Mouse (Mus musculus) ES-Bruce4 (cell line): ENCODE measurements at regions not wholly inside any gene's neighbourhood (a gene's known extent, or its start where the extent isn't known, plus 50 kb on each side); places are given as distances from the start of the nearest gene placed in this dataset.

Source experiments
- H3K27ac ChIP-seq: 2 replicates; pipeline ENCODE4 v1.5.1; 2012; ENCODE audit warnings: low read length, inconsistent platforms; ENCODE audit not compliant: insufficient read depth
- H3K27me3 ChIP-seq: 2 replicates; pipeline ENCODE4 v1.6.1; 2012; ENCODE audit warnings: mild to moderate bottlenecking, low read length, inconsistent platforms; ENCODE audit not compliant: control insufficient read depth, poor library complexity, insufficient read depth, severe bottlenecking
- H3K36me3 ChIP-seq: 2 replicates; pipeline ENCODE4 v1.6.1; 2012; ENCODE audit warnings: inconsistent platforms, mild to moderate bottlenecking, low read length, moderate library complexity; ENCODE audit not compliant: control insufficient read depth, poor library complexity, insufficient read depth, severe bottlenecking
- H3K4me1 ChIP-seq: one replicate; pipeline ENCODE4 v1.8.1; 2011; ENCODE audit warnings: low read length; ENCODE audit not compliant: control insufficient read depth, insufficient read depth
- H3K4me3 ChIP-seq: 2 replicates; pipeline ENCODE4 v1.5.1; 2011; ENCODE audit warnings: low read depth, mild to moderate bottlenecking, low read length
- H3K9ac ChIP-seq: 2 replicates; pipeline ENCODE4 v1.6.1; 2012; ENCODE audit warnings: low read depth, mild to moderate bottlenecking, inconsistent platforms; ENCODE audit not compliant: poor library complexity, severe bottlenecking
- H3K9me3 ChIP-seq: replicated peaks from 2 replicates; pipeline ENCODE4 v1.6.1; 2012; ENCODE audit warnings: mild to moderate bottlenecking, low read length, inconsistent platforms; ENCODE audit not compliant: control insufficient read depth, poor library complexity, insufficient read depth, severe bottlenecking
- CTCF ChIP-seq: IDR thresholded peaks from one replicate; pipeline ENCODE4 v1.8.1; 2011; ENCODE audit warnings: low read depth, low read length
- EP300 ChIP-seq: IDR thresholded peaks from 2 replicates; pipeline ENCODE4 v1.6.1; 2011; ENCODE audit warnings: low read depth, low read length; ENCODE audit not compliant: insufficient read depth
- POLR2A ChIP-seq: IDR thresholded peaks from one replicate; pipeline ENCODE4 v1.8.1; 2011; ENCODE audit warnings: low read length; ENCODE audit not compliant: insufficient read depth

DNA sequence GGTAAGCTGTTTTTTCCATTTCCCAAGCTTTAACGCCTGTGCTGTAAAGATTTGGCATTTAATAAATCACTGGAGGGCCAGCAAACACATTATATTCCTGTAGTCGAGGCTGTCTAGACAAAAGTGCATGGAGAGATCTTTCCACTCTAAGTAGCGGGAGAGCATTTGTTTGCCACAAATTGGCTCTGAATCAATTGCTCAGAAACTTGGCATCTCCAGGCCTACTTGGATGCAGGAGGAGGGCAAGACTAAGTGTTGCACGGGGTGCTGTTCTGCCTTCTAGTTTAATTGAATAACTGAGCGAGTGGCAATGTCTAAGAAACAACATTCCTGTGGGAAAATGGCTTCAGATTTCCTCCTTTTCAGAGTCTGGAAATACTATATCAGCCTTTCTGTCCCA, 438.7 kb downstream of the Hace1 start:
- Histone ChIP-seq H3K36me3 (no peaks in the 10 kb centered on the region), H3K4me3 (no peak overlapping the region), H3K9me3 (no peaks in the 10 kb centered on the region), H3K27ac (no peak overlapping the region), H3K27me3 (no peaks in the 10 kb centered on the region), H3K4me1 (no peaks in the 10 kb centered on the region), H3K9ac (no peak overlapping the region)
- no peak for TF ChIP-seq CTCF
- no peak for TF ChIP-seq EP300
- TF ChIP-seq POLR2A: no peak

DNA sequence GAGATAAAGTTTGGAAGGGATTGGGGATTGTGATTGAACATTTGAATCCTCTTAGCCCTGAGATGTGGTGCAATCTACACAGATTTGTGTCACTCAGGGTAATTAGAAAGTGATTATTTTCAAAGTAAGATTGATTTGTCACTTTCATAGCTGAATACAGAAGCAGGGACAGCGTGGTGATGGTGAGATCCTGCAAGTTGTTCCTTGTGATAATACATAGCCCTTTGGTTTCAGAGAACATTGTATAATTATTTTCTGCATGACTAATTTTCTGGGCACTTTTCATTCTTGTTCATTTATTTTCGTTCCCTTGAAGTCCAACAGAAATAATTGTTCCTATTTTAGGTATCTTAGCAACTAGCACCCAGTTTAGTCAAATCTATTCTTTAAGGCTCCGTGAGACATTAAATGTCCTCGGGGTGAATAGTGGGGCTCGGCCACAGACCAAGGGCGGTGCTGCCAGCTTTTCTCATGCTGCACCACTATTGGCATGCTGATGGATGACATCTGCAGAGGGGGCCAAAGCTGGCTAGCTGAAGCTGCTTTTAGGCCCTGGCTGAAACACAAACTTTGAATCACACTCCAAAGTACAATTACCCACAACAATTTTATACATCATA, 468.0 kb downstream of the Hace1 start:
- Histone ChIP-seq H3K27ac (no peak overlapping the region), H3K36me3 (no peaks in the 10 kb centered on the region), H3K27me3 (no peaks in the 10 kb centered on the region), H3K4me1 (no peaks in the 10 kb centered on the region), H3K9ac (no peak overlapping the region), H3K4me3 (no peak overlapping the region), H3K9me3 (no peaks in the 10 kb centered on the region)
- TF ChIP-seq EP300 (no peak), CTCF (no peak), POLR2A (no peak)

DNA sequence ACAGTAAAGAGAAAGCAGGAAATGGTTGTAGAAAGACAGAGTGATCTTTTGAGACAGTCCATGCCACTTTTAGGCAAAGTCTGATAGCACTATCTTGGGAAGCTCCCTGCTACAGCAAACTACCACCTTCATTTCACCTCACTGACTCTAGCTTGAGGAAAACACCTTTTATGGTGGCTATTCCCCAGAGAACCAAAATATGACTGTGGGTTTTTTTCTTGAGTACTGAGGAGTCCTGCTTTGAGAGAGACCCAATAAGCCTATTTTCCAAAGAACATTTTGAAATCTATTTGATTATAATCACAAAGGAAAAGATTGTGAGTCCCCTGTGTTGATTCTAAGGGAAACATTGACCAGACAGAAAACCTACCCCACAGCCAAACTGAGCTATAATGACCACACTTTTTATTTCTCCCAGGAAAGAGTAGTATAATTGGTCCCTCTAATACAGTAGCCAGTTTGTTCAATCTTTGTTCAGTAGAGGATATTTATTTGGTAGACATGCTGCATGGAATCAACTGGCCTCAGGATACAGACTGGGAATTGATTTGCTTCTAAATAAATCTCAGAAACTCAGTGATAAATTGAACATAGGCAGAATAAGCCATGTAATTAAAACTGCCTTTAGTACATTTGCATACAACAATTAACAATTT, 468.6 kb downstream of the Hace1 start:
- no peak overlapping the region for H3K27ac ChIP-seq
- H3K9ac ChIP-seq: no peak overlapping the region
- H3K9me3 ChIP-seq: no peaks in the 10 kb centered on the region
- TF ChIP-seq CTCF: no peak
- no peak for TF ChIP-seq EP300
- no peak for TF ChIP-seq POLR2A
- H3K36me3 ChIP-seq: no peaks in the 10 kb centered on the region
- no peaks in the 10 kb centered on the region for H3K27me3 ChIP-seq
- no peaks in the 10 kb centered on the region for H3K4me1 ChIP-seq
- no peak overlapping the region for H3K4me3 ChIP-seq

DNA sequence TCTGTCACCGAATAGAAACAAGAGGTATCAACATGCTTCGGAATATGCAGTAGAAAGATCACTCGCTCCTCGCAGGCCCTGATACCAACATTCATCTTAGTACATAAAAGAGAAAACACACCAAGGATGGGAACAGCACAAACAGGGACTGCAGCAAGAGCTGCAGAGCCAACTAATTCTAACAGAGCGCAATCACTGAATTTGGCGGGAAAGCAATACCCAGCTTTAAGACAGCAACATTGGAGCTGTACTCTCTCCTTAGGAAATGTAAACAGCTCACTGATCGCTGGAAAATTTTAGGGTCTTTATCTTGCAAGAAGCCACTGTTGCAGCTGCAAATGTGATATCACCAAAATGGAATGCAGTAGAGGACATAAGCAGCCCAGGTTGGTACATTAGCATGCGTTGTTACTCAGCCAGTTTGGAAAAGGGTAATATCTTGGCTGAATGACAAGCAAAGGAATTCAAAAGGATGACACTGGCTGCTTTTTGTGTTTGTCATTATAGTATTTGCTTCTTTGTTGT, 469.3 kb downstream of the Hace1 start:
- TF ChIP-seq CTCF (no peak), EP300 (no peak), POLR2A (no peak)
- Histone ChIP-seq H3K27me3 (no peaks in the 10 kb centered on the region), H3K36me3 (no peaks in the 10 kb centered on the region), H3K27ac (no peak overlapping the region), H3K4me3 (no peak overlapping the region), H3K4me1 (no peaks in the 10 kb centered on the region), H3K9me3 (no peaks in the 10 kb centered on the region), H3K9ac (no peak overlapping the region)

DNA sequence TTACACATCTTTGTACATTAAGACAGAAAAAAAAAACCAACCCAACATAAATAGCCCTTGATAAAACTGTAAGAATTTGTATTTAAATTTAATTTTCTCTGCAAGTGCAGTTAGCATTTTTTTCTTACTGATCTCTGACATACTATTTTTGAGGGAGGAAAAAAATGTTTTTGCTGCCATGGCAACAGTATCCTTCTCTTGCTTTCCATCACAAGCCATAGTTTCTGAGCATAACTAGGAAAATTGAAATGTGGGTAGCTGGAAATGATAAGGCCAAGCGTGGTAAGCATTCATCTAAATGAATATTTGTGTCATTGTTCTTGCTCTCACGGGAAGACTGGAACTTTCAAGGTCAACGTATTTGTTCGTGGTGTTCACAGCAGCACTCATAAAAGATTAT, 470.0 kb downstream of the Hace1 start:
- no peak overlapping the region for H3K27ac ChIP-seq
- TF ChIP-seq CTCF (no peak), POLR2A (no peak), EP300 (no peak)
- H3K9ac ChIP-seq: no peak overlapping the region
- no peak overlapping the region for H3K4me3 ChIP-seq
- H3K9me3 ChIP-seq: no peaks in the 10 kb centered on the region
- no peaks in the 10 kb centered on the region for H3K27me3 ChIP-seq
- no peaks in the 10 kb centered on the region for H3K36me3 ChIP-seq
- H3K4me1 ChIP-seq: no peaks in the 10 kb centered on the region

DNA sequence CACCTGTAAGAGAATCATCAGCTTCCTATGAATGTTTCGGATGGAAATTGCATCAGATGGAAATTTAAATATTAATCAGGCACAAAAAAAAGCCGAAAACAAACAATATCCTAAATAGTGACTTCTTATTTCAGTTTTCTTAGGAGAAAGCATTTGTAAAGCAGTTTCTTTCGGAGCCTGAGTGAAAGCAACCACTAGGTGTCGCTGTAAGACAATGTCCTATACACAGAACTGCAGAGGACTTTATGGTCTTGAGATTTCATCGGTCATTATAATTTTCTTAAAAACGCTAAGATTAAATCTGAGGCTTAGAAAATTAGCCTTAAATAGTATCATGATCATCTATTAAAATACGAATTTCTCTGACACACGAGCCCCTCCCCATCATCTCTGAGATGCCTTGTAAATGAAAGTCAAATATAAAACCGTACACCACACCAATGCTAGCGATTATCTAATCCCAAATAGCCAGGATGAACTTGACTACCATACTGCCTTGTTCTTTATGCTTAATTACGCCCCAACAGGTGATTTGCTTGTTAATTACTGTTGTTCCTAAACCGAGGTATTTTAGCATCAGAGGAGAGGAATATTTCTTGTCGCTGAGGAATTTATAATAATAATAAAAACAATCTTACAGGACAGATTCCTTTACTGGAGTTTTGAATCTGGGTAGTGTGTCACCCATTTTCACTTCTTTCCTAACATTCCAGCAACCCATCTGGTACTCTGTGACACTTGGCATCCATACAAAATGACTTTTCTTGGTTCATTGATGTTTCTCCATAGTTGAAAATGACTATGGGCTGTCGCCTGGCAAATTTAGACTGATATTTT, 480.0 kb downstream of the Hace1 start:
- H3K27me3 ChIP-seq: no peaks in the 10 kb centered on the region
- no peaks in the 10 kb centered on the region for H3K9me3 ChIP-seq
- H3K36me3 ChIP-seq: no peaks in the 10 kb centered on the region
- H3K4me3 ChIP-seq: no peak overlapping the region
- TF ChIP-seq CTCF: no peak
- TF ChIP-seq EP300: no peak
- no peak for TF ChIP-seq POLR2A
- no peak overlapping the region for H3K9ac ChIP-seq
- no peak overlapping the region for H3K27ac ChIP-seq
- H3K4me1 ChIP-seq: no peaks in the 10 kb centered on the region
